Mouse (Mus musculus) bone marrow, adult 2 months (tissue): ENCODE measurements around the gene Itgb5. TPM values are rescaled to one million over a fixed set of nuclear protein-coding genes. Genes with fewer than 3 reads are reported as not detected.

Source experiments
- H3K27ac ChIP-seq: fragments of 200-500 bp; 2 replicates; pipeline ENCODE4 v1.5.1; 2012; ENCODE audit warnings: low read depth, mild to moderate bottlenecking, control low read depth, inconsistent platforms, low read length; ENCODE audit not compliant: control insufficient read depth, poor library complexity, insufficient read depth
- H3K4me1 ChIP-seq: fragments of 200-500 bp; 2 replicates; pipeline ENCODE4 v1.6.1; 2011; ENCODE audit warnings: low read length; ENCODE audit not compliant: control insufficient read depth, insufficient read depth
- H3K4me3 ChIP-seq: fragments of 200-500 bp; replicated peaks from 2 replicates; pipeline ENCODE3; 2011; ENCODE audit warnings: mild to moderate bottlenecking, low read depth, low read length, control low read depth; ENCODE audit not compliant: control insufficient read depth
- CTCF ChIP-seq: fragments of 200-500 bp; IDR thresholded peaks from 2 replicates; pipeline ENCODE4 v1.5.1; 2011; ENCODE audit warnings: low read length, control low read depth; ENCODE audit not compliant: control insufficient read depth, insufficient read depth
- POLR2A ChIP-seq: fragments of 200-500 bp; IDR thresholded peaks from 2 replicates; pipeline ENCODE4 v1.6.1; 2011; ENCODE audit warnings: low read depth, mild to moderate bottlenecking, control low read depth, low read length, borderline replicate concordance; ENCODE audit not compliant: control insufficient read depth
- WGBS: fragments of 180-500 bp; shearing (Covaris S2); methylation state at CpG from one replicate; pipeline ENCODE4 v1.1.7; 2018; 5-methylcytosine and 5-hydroxymethylcytosine counted together
- polyA plus RNA-seq: library from polyadenylated mRNA; stranded (reverse); fragments of >200 nt; gene quantifications from 2 replicates; pipeline ENCODE4 v1.2.4, GENCODE M21; 2011; ENCODE audit warnings: low replicate concordance; ENCODE audit not compliant: missing spikeins, insufficient read depth, insufficient read length

The Itgb5 gene
- polyA plus RNA-seq, 1 experiment, result 31.1 TPM

DNA sequence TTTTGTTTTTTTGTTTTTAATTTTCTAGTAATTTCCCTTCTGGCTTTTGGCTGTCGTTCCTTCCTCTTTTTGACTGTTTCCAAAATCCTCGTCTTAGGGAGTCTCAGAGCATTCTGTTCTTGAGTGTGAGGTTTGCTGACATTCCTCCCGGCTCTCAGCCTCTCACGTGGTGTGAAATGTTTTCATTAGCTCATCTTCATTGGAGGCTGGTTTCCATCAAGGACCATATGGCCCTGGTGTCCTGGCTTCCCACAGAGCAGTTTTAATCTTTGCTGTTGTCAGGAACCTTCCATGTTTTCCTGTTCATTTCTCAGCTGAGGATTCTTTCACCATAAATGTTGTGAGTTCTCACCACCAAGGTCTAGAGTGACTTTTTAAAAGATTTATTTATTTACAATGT is 50.1 kb downstream of the Itgb5 start:
- H3K4me1 ChIP-seq, result no peaks in the 10 kb centered on the region
- TF ChIP-seq POLR2A, result no peak
- no peak for TF ChIP-seq CTCF
- WGBS, result 21% methylated on average over 4 of the region's 4 CpGs
- no peak overlapping the region for H3K4me3 ChIP-seq
- H3K27ac ChIP-seq, result no peak overlapping the region

DNA sequence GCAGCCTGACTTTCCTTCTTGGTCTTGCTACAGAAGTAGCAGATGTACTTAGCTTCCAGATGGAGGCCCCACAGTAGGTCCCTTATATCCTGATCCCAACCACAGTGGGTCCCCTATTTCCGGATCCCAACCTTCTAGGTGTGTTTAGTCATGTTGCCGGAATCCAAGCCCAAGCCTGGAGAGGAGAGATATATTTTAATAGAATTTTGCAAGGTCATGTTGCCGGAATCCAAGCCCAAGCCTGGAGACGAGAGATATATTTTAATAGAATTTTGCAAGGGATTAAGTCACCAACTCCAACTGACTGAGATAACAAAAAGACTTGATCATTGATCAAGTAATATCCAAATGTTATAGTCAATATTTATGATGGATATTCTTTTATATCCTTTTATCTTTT is 51.3 kb downstream of the Itgb5 start:
- no peak for TF ChIP-seq POLR2A
- TF ChIP-seq CTCF, result no peak
- WGBS, result 74% methylated on average over 4 of the region's 4 CpGs
- H3K4me1 ChIP-seq, result peaks cover 1% of the 10 kb centered on the region; the same call in 1 of the 2 replicates
- H3K27ac ChIP-seq, result no peak overlapping the region
- H3K4me3 ChIP-seq, result no peak overlapping the region

- Histone ChIP-seq H3K4me1 (peaks cover 1% of the 10 kb centered on the region; the same call in 1 of the 2 replicates), H3K4me3 (no peak overlapping the region), H3K27ac (no peak overlapping the region)
- TF ChIP-seq CTCF (no peak), POLR2A (no peak)
- WGBS, result 83% methylated on average over 4 of the region's 4 CpGs
Measured at GRCm38 (mm10) chr16:33882540-33882939, 53.1 kb downstream of the Itgb5 start.

DNA sequence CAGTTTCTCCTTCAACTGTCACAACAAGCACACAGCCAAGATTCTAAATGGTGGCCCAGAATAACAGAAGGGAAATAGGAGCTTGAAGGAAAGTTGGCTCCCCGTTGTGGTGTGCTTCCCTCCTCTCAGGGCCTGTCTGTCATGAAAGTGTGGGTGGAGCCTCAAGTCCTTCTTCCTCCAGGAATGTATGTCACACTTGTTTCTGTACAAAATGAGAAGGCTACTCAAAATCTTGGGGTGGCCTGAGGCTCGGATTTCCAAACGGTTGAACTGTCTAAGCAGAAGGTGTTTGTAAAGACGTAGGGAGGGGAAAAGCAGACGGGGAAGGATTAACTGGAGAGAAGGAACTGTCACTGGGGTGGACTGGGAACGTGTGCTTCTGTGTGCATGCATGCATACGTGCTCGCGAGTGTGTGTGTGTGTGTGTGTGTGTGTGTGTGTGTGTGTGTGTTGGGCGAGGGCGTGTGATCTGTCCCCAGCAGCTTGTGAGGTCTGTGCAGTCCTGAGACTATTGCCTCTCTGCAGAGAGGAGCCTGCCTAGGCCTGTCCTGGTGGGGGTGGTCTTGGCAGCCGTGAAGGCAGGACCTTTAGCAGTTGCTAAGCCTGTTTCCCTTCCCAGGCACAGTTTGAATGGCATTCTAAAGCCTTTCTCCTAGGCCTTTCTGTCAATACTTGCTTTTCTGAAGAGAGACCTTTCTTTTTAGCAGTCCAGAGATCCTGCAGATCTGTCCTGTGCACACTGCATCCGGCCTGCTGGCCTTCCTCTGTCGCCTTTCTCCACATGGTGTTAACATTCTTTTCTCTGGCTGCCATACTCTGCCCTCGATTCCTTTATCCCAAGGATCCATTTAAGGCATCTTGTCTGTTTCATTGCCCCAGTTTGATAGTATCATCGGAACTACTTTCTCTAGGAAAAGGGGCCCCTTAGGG is 53.8 kb downstream of the Itgb5 start:
- TF ChIP-seq CTCF (no peak), POLR2A (no peak)
- Histone ChIP-seq H3K4me3 (no peak overlapping the region), H3K27ac (no peak overlapping the region), H3K4me1 (peaks cover 1% of the 10 kb centered on the region; the same call in 1 of the 2 replicates)
- 71% methylated on average over 16 of the region's 16 CpGs for WGBS

- no peak overlapping the region for H3K27ac ChIP-seq
- peaks cover 1% of the 10 kb centered on the region; the same call in 1 of the 2 replicates for H3K4me1 ChIP-seq
- WGBS, result 75% methylated on average over 5 of the region's 5 CpGs
- H3K4me3 ChIP-seq, result no peak overlapping the region
- TF ChIP-seq POLR2A (no peak), CTCF (no peak)
Measured at GRCm38 (mm10) chr16:33884201-33884600, 54.7 kb downstream of the Itgb5 start.

DNA sequence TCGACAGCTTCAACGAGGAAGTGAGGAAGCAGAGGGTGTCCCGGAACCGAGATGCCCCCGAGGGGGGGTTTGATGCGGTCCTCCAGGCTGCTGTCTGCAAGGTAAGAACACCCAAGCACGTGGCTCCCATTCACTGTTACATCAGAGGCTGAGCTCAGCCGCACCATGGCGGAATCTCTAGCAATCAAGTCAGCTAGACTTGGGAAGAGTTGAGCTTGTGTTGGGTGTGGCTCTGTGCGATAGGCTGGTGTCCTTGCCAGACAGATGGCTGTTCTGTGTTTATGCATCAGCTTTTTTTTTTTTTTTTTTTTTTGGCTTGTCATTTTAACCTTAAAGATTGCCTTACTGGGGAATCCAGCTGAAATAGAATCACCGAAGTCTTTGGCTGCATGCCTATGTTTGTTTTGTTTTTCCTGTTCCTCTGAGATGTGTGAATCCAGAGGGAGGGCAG is 55.6 kb downstream of the Itgb5 start:
- WGBS, result 52% methylated on average over 11 of the region's 11 CpGs
- Histone ChIP-seq H3K27ac (no peak overlapping the region), H3K4me3 (no peak overlapping the region), H3K4me1 (peaks cover 1% of the 10 kb centered on the region; the same call in 1 of the 2 replicates)
- TF ChIP-seq CTCF (no peak), POLR2A (no peak)

- no peak overlapping the region for H3K4me3 ChIP-seq
- H3K4me1 ChIP-seq, result peaks cover 1% of the 10 kb centered on the region; the same call in 1 of the 2 replicates
- TF ChIP-seq CTCF, result no peak
- TF ChIP-seq POLR2A, result no peak
- WGBS, result 73% methylated on average over 14 of the region's 14 CpGs
- no peak overlapping the region; the same call in 1 of the 2 replicates for H3K27ac ChIP-seq
Measured at GRCm38 (mm10) chr16:33885671-33886328, 56.3 kb downstream of the Itgb5 start.

GRCm38 (mm10) chr16:33886665-33887064 is 57.2 kb downstream of the Itgb5 start:
- 18% methylated on average over 6 of the region's 6 CpGs for WGBS
- no peak for TF ChIP-seq CTCF
- no peak for TF ChIP-seq POLR2A
- Histone ChIP-seq H3K4me1 (peaks cover 1% of the 10 kb centered on the region; the same call in 1 of the 2 replicates), H3K27ac (no peak overlapping the region), H3K4me3 (no peak overlapping the region)
